Mouse (Mus musculus): ENCODE measurements around the gene Cpvl.

Cpvl gene

DNA sequence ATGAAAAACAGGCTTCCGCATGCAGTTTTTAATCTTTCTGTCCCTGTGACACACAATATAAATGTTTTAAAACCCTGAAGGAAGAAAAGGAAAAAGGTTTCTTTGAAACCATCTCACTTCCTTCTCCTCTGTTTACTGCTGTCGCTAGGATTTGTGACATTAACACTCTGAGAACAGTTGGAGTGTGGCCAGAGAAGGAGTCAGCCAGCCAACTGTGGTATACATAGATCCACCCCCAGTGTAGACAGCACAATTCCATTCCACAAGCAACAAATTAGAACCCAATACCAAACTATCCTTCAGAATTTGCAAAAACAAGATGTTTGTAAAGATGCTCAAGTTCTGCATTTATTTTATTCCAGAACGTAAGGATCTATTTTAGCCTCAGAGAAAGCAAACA, 6.7 kb downstream of the Cpvl start:
- DNase-seq, result peak in 1 of 2 experiments; percentile 40

DNA sequence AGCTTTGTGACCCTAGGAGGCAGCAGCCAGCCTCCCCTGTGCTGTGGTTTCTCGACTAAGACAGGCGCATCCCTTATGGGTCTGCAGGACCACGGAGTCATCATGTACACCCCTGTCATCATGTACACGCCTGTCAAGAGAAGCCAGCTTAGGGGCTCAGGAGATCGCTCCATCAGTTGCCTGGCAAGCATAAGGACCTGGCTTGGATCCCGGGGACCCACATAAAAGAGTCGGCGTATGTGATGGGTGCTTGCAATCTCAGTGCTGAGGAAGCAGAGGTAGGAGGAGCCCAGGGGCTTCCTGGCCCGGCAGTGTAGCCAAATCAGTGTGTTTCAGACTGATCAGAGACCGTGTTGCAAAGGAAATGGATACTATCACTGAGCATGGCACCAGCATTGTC, 9.4 kb downstream of the Cpvl start:
- DNase-seq, result no peak

DNA sequence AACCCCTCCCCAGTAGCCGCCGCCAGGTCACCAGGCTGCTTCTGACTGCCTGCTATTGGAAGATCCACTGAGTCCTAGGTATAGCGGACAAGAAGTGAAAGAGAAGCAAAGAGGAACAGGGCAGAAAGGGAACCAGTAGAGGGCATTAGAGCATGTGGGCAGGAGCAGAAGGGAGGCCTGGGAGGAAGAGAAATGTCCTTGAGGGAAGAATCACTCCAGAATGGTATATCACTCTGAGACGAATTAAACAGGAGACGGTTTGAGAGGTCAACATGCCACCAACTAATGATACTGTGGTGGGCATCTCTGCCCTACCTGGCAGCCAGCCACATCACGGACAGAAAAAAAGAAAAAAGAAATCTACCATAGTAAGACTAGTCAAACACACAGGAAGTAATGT, 9.9 kb downstream of the Cpvl start:
- DNase-seq, result no peak

DNA sequence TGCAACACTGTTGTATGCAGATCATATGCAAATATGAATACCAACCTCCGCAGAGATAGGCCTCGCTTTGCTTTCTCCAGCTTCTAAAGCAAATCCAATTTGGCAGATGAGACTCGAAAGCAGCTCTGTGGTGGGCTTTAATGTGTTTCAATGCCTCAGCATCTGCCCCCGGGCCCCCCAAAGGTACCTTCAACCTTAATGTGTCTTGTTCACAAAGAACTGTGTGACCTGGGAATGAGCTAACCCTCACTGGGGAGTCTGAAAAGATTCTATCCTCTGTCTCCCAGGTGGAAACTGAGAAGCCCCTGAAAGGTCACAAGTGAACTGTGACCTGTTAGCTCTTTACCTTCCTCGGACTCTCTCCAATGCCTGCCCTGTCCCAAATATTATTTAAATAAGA, 11.9 kb downstream of the Cpvl start:
- DNase-seq, result no peak

DNA sequence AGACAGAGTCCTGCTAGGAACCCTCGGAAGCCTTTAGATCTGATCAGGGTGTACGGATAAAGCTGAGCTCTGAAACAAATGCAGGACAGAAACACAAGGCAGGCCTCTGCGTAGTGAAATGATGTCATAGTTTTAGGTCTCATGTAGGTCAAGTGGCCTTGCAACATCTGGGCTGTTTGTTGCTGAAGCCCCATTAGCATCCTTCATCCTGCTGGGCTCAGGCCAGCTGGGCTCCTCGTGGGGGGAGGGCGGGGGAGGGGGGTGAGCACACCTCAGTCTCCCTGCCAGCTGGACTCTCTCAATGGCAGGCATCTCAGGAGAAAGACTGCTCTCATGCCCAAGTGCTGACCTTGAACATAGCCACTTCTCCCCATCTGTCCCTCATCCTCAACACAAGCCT, 12.6 kb downstream of the Cpvl start:
- DNase-seq, result no peak

DNA sequence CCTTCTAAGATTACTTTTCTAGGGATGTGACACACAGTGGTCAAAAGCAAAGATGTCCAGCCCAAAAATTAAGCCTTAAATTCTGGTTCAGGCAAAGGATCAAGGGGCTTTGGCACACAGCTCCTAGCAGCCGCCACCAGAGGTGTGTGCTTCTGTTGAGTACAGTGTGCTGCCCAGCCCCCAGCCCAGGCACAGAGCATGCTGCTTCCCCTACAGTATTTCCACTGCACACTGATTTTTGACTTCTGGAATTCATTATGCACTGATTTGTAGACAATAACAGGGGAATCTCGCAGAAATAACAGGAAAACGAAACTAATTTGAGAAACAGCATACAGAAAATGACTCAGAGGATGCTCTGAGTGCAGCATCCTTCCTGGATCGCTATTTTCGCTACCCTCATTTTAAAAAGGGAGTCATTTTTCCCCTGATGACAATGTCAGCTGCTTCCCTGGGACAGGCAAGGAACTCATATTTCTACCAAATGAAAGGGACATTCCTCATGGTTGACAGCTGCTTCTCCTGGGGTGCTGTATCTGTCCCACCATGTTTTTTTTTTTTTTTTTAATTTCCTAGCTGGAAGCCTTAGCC, 14.5 kb downstream of the Cpvl start:
- peak; percentile 31 to 61 for DNase-seq

DNA sequence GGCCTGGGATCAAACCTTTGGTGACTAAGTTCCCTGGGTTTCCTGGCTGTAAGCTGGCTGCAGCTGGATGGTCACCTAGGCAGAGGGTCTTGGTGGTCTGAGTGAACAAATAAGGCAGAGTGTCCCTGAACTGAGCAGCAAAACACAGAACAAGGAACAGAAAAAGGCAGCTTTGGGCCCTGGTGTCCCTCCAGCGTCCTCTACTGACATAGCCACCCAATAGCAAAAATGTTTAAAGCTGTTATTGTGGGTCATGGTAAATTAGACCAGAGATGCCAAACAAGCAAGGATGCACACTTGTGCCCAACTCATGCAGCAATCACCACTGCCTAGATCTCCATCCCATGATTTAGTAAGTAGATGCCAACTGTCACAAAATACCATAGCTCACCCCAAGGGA, 16.5 kb downstream of the Cpvl start:
- peak in 1 of 2 experiments; percentile 46 for DNase-seq

DNA sequence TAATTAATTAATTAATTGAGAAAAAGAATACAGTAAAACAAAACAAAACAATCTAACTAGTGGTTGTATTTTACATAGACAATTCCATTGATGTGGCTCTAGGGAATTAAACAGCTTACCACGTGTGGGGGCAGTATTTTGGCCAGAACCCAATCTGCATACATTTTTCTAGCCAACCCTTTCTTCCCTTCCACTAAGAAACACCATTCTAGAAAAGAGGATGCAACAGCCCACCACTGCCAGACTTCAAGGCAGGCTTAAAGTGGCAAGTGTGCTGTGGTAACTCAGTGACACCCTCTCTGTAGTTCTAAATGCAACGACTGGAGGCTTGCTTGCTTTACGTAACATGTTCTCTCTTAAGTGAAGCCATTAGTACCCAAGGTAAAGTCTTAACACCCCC, 18.6 kb downstream of the Cpvl start:
- no peak for DNase-seq

DNA sequence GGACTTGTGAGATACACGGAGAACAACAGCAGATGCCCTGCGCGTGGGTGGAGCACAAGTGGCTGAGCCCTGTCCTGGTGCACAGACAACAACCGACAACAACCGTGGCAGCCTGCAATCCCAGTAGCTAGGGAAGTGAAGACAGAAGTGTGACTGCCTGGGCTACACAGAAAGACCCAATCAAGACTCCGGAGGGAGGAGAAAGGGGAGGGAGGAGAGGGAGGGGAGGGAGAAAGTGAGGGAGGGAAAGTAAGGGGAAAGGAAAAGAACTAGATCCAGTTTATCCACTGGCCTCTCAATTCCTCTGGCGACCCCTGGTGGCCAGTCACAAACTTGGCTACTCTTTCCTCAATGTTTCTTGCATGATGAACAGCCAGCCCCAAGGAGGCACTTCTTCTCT, 20.1 kb downstream of the Cpvl start:
- peak; percentile 92 to 93 for DNase-seq

DNA sequence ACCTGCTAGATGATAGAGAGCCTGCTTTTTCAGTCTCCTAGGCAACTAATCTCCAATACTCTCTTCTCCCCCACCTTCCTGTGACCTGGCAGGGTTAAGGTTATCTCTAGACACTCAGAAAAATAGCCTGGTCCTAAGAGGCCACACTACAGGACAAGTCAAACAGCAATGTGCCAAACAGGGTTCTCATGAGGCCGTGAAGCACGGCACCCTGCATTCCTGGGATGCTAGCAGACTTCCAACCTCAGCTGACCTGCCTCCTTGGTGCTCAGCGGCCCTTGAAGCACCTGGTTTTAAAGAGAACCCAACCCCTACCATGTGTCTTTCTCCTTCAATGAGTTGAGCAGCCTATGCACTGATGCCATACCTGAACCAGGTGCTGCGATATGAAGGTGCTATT, 22.0 kb downstream of the Cpvl start:
- peak; percentile 31 to 48 for DNase-seq

DNA sequence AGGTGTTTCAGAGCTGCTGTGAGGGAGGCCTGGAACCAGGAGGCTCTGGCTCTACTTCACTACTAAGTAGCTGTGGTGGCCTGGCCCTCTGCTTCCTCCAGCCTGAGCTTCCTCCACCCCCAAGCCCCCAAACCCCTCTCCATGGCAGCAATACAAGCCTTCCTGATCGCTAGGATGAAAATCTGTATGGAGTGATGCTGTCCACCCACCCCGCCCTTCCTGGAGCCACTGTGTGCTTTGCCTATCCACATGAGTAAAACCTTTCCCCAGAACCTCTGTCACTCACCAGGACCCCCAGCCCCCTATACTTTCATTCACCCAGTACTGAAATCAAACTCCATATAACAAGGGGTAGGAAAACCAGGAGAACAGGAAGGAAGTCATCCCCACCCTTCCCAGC, 22.6 kb downstream of the Cpvl start:
- DNase-seq, result no peak

DNA sequence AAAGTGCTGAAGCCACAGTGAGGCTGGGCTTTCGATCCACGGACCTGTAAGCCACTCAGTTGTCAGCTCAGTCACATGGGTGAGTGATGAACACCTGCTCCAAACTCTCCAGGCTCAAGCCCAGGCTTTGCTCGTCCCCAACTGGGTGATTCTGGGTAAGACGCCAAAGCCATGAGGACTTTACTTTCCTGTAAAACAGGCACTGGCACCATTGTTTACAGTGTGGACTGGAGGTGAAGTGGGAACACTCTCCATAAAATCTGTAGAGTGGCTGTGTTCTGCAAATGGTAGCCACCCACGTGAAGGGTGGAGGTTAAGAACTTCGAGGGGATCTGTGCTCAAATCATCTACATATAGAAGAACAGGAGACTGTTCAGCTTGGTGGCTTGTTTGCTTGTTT, 23.2 kb downstream of the Cpvl start:
- DNase-seq, result no peak

DNA sequence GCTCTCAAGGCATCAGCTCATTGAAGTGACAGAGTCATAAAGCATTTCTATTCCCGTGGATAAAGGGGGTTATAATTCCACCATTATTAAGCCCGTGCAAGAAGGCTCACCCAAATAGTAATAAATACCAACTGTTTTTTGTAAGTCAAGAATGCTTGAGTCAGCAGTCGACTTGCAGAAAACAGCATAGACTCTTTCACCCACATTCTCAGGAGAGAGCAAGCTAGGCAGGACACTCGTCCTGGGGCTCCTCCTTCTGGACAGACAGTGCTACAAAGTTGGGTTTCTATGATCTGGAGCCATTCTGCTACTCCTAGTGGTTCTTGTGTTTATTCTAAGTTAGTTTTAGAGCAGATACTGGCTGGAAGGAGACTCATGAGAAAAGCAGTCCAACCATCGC, 24.4 kb downstream of the Cpvl start:
- peak; percentile 75 to 83 for DNase-seq

DNA sequence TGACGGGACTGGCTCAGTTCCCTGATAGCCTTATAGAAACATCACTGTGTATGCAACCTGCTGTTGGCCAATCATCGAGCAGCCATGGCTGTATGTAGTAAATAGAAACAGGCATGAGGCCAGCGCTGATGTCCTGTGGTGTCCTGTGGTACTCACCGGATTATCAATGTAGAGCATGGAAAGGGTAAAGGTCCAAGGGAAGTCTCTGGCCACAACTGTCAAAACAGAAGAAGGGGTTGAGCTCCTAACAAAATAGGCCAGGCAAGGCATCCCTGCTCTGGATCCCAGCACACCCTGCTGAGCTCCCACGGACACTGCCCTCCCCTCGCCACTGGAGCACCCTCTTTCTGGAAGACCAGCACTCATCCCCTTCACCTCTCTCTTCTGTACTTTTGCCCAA, 25.1 kb downstream of the Cpvl start:
- no peak for DNase-seq

DNA sequence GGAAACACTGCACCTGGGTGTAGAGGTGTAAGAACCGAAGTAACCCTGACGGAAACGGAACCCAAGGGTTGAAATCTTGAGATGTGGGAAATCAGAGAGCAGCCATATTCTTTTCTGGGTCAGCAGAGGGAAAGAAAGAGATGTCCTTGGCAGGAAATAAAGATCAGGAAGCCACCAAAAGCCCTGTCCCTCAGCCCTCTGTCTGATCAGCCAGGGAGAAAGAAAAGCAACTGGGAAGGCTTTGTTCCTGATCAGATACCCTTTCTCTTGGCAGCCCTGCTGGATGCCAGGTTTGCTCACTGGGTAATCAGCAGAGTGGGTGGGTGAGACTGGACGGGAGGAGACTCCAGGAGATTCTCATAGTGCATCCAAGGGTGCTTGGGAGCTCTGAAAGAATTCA, 27.1 kb downstream of the Cpvl start:
- DNase-seq, result peak; percentile 30 to 58

DNA sequence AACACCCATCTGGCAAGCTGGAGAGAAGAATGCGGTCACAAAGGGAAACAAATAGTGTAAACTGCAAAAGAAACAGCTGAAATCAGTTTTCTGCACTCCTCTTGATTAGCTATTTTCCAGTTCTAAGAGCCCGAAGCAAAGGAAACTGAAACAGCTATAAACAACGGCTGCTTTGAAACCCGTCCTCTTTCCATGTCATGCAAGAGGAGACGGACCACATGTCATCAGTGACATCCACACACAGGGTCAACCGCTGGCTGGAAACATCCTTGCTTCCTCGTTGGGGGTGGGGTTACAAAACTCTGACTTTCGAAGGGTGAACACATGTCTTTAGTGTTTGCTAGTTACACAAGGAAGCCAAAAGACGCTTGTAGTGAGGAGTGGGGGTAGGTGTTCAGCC, 27.6 kb downstream of the Cpvl start:
- peak; percentile 72 to 82 for DNase-seq

DNA sequence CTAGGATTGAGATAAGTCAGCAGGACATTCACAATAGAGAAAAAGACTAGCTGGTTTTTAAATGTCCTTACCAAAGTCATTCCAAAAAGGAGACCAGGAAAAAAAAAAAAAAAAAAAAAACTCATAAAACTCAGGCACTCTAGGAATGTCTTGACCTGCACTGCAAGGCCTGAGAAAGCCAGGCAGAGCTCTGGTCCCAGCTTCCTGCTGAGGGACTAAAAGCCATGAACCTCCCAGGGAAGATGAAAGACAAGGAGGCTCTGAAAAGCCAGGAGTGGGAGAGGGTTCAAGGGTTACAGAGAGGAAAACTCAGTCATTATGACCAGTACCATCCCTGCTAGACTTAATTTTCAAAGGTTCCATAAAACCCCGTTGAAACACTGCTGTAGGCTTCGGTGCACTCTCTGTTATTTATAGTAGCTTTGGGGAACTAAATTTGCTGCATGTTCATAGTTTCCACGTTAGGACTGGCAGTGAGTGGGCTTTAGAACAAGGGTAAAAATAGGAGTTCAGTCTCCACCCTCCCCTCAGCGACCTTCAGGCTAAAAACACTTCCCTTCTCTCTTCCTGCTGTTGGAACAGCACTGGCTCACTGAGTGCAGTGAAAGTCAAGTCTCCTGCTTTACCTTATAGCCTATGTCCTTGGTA, 30.0 kb downstream of the Cpvl start:
- DNase-seq, result peak; percentile 33 to 58

DNA sequence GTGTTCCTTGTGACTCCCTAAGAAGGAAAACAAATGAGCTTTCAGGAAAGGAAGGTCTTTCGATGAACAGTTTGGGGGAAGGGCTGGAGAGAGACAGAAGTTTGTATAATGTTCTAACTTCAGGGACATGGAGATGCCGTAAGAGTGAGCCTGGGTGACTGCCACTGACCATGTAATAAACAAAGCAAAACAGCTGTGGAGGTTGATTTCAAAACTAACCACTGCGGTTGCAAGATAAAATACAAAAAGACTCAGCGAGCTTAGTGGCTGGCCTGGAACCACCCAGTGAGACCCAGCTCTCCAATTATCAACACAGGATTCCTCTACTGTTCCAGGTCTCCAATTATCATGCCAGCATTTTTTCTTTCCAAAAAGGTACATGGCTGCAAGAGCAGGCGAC, 33.6 kb downstream of the Cpvl start:
- DNase-seq, result no peak

DNA sequence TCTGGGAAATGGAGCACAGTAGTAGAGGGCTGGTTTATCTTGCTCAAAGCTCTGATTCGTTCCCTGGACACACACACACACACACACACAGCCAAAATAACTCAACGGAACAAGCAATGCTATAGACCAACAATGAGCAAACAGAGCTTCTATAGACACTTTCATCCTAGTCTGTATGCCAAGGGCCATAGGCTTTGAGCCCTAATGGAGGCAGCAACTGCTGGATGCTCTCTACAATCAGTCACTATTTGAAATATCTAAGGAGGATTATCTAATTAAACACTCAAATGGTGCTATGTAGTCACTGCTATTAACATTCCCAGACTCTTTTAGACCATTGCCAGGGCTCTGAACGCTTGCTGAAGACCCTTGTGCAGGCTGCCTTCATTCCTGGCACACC, 34.1 kb downstream of the Cpvl start:
- DNase-seq, result no peak

DNA sequence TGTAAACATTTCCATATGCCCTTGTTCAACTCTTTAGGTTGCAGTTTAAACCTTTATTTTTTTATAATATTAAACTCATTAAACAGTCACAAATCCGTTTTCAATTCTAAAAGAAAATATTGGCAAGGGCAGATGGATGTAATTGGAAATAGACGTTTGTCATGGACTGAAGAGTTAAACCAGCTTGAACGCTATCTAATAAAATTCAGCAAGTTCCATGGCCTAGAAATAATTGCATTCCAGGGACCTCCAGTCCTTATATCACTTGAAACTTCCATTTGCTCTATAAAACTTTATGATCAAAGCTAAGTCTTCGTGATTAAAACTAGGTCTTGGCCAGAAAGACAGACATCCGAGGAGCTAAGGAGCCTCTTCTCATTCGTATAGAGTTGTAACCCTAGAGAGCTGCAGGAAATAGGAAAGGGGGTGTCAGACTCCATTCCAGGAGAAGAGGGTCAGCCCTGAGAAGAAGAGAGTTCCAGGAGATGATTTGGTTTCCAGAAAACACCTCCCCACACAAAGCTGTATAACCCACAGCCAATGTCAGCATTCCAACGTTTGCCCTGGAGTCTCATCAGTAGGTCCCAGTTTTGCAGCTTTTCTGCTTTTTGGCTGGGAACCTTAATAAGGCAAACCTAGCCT, 36.2 kb downstream of the Cpvl start:
- DNase-seq, result no peak

DNA sequence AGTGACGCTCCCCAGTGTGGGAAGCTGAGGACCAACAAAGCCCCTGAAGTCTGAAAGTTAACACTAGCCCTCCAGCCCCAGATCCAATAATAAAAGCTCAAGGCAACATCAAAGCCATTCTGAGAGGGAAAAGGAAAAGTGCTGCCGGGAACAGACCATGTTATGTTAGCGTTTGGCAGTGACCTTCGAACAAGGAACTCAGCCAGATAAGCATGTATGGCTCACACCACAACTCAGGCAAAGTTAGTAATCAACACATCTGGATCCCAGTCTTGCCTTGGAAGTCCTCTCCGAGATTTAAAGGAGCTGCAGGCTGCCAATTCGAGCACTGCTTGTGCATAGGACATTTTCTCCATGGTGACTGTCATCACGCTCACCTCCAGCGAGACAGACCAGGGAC, 38.7 kb downstream of the Cpvl start:
- no peak for DNase-seq

DNA sequence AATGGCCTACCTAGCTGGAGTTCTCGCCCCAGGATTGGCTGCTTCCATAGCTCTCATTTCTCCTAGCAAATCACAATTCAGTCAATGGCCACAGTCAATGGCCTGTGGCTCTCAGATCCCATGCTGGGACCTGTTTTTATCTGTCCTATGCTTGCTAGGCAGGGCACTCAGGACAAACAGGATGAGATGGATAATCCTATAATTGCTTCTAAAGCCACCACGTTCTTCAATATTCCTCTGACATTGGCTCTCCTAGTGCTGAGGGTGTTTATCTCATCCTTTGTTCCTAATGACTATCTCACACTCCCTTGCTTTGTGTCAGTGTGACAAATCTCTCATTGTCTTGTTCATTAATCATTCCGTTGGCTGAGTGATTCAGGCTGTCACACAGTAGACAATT, 39.5 kb downstream of the Cpvl start:
- DNase-seq, result no peak

DNA sequence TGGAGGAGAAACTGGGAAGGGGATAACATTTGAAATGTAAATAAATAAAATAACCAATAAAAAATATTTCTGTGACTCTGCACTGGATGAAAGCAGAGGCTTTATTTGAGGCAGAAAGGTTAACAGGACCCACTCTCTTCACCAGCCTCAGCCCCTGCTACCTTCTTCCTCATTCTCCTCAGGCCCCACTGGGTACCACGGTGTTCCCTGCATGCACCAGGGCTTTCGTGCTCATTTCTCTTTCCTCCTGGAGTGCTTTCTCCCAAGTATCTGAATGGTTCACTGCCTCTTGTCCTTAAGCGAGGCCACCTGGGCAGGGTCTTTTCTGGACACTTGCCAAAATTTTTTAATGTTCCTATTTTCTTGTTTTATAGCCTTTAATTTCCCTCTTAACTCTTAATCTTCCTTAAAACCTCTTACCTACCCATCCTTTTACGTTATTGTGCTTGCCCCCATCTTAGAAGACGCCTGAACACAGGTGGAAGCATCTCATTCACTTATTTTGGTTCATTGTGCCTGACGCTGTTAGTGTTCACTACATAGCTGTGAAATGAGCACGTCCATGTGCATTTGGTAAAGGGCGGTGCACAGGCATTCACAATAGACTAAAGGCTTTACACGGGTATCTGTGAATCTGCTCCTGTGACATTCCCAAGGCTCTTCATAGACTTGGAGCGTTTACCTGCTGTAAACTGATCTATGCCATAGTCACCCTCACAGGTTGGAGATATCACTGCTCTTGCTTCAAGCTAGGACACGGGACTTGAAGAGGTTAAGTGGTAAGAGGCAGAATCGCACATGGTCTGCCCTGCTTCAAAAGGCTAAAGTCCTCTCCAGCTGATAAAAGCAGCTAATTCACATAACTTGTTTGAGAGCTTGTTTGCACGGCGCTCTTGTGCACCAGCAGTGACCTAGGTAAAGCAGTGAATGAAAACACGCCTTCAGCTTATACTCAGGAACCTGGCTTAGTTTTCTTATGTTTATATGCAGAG, 41.0 kb downstream of the Cpvl start:
- DNase-seq, result no peak
